Mouse (Mus musculus): ENCODE measurements around the gene Tmem11.

Gene Tmem11

DNA sequence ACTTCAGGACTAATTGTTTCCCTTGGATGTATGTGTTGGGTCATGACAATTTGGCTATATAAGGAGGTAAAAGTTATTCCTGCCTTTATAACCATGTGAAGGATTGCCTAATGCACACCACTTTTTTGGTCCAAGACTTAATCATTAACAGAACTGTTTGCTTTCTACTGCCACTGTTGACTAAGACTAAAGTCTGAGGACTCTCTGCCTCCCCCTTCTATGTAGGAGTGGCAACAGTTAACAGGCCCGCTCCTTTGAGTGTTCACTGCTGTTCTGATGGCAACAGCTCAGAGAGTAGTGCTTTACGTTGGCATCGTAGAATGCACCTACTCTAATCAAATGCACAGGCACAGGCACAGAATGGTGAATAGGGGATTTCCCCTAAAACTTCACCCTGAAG is 53.9 kb downstream of the Tmem11 start:
- DNase-seq = no peak

DNA sequence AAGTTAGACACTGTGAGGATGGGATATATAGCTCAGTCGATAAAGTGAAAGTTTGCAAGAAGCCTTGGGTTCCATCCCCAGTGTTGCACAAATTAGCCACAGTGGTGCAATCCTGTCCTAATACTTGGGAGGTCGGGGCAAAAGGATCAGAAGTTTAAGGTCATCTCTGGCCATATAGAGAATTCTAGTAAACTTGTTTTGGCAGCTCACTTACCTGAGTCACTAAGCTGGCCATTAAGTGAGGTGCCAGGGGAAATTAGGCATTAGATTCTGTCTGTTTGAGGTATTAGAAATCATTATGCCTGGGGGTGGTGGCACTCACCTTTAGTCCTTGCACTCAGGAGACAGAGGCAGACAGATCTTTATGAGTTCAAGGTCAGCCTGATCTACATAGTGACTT is 55.3 kb downstream of the Tmem11 start:
- no peak for DNase-seq

DNA sequence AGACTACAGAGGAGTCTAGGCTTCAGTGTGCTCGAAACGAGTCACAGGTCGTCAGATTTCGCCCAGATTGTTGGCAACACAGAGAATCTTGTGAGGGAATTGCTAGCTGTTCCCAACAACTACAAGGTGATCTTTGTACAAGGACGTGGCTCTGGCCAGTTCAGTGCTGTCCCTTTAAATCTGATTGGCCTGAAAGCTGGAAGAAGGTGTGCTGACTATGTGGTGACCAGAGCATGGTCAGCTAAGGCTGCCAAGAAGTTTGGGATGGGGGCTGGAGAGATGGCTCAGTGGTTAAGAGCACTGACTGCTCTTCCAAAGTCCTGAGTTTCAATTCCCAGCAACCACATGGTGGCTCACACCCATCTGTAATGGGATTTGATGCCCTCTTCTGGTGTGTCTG is 62.7 kb downstream of the Tmem11 start:
- DNase-seq = no peak
